Mouse (Mus musculus) adipocyte (in vitro differentiated cells): Measurements from ENCODE around the gene Shisa3.

Source experiments
- DNase-seq: peaks from one replicate; pipeline ENCODE4 v3.0.0-alpha.2; 2016; ENCODE audit warnings: low spot score

Shisa3 gene

GRCm38 (mm10) chr5:67607804-67608673 lies at the start of gene Shisa3:
TSS of gene Shisa3 (plus strand) at chr5:67607882.
- DNase-seq, result no peak

GRCm38 (mm10) chr5:67558644-67559043 lies 49.0 kb upstream of the Shisa3 start:
- DNase-seq, result no peak

- no peak for DNase-seq
Measured at GRCm38 (mm10) chr5:67559063-67559462, 48.6 kb upstream of the Shisa3 start.

GRCm38 (mm10) chr5:67572552-67573155 lies 35.0 kb upstream of the Shisa3 start:
- no peak for DNase-seq

GRCm38 (mm10) chr5:67574039-67574438 lies 33.6 kb upstream of the Shisa3 start:
- no peak for DNase-seq

DNA sequence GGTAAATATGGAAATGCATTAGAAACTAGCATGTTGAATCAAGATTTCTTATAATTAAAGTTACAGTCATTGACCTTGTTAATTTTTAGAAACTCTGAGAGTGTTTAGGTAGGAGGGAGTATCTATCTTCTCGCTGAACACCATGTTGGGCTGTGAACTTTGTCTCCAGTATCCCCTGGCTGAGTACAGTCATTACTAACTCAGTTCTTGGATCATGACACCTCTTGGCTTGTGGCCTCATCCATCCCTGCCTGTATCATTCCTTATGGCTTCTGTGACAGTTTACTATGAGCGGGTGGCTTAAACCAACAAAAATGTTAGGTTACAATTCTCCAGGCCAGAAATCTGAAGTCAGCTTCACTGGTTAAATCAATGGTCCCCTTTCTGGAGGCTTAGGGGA lies 32.0 kb upstream of the Shisa3 start:
- DNase-seq, result no peak

- DNase-seq, result no peak
Measured at GRCm38 (mm10) chr5:67579725-67580633, 27.7 kb upstream of the Shisa3 start.

DNA sequence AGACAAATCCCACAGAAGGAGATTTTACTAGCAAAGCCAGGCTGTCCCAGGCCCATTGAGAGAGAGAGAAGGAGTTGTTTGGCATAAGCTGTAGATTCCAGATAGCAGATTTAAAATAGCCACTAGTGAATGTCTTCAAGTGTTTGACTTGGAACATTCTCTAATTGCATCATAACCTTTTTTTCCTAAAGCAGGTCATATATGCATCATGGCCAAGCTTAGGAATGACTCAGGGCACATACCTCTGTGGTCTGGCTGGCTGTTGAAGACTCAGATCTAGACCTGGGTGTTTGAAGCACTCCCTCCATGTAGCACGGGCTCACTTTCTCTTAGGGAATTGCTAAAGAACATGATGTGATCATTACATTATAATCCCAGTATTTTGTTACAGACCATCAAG lies 12.6 kb upstream of the Shisa3 start:
- no peak for DNase-seq

DNA sequence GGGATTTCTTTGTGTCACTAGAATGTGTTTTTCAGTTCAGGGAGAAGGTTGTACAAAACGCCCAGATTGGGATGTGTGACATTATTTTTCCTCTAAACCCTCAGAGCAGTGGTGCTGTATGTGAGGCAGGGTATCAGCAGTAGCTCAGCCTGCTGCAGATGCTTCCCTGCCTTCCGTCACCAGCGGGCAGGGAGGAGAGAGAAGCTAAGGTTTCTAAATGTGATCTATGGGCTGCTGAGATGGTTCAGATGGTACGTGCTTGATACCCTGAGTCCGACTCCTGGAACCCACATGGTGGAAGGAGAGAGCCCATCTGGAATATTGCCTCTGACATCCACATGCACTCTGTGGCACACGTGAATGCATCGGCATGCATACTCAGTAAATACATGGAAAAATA lies 12.1 kb upstream of the Shisa3 start:
- DNase-seq, result no peak

DNA sequence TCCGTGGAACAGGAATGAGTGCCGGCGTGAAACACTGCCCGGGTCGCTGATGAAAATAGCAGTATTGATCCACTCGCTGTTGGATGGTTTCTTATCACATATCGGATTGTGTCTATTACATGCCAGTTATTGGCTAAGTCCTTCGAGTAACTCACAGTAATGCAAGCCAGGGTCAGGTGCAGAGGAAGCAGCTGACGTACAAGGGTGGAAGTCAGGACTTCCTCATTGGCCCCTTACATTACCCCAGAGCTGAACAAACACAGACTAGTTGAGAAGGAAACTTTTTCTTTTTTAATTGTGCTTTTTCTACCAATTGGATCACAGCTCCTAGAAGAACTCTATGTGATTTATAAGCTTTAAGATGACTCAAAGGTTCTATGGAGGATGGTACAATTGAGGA lies 7.7 kb upstream of the Shisa3 start:
- DNase-seq, result no peak

- no peak for DNase-seq
Measured at GRCm38 (mm10) chr5:67605951-67606350, 1.7 kb upstream of the Shisa3 start.

DNA sequence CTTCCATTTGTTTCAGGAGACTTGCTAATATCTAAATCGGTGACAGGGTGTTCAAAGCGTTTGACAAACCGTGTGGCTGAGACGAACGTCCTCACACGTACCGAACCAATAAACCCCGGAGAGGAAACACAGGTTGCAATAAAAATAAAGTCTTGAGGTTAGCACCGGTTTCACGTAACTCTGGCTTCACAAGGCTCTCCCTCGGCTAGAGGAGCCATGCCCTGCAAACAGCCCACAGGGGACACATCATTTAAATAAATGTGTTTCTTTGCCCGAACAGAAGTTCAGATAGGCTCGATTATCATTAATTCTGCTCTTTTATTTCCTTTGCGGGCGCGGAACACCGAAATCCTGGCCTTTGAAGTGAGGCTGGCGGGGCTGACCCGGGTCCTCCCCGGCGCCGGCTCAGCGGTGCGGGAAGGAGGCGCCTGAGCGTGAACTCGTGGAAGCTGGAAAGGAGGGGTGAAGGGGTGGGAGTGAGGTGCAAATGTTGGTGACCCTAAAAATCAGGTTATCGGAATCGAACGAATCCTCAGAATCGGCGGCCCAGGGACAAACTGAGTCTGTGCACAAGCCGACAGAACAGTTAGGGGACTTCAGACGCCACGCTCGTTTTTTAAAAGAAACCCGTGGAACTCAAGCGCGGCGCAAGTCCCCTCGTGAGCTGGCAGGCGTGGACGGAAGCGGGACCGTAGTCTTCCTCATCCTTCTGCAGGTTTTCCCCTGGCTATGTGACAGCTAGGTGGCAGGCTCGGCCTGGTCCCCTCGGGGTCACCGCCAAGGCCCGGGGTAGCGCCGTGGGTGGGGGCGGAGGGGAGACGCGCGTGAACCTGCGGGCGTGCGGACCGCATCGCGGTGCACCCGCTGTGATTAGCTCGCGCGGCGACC lies 522 bp upstream of the Shisa3 start:
- no peak for DNase-seq

DNA sequence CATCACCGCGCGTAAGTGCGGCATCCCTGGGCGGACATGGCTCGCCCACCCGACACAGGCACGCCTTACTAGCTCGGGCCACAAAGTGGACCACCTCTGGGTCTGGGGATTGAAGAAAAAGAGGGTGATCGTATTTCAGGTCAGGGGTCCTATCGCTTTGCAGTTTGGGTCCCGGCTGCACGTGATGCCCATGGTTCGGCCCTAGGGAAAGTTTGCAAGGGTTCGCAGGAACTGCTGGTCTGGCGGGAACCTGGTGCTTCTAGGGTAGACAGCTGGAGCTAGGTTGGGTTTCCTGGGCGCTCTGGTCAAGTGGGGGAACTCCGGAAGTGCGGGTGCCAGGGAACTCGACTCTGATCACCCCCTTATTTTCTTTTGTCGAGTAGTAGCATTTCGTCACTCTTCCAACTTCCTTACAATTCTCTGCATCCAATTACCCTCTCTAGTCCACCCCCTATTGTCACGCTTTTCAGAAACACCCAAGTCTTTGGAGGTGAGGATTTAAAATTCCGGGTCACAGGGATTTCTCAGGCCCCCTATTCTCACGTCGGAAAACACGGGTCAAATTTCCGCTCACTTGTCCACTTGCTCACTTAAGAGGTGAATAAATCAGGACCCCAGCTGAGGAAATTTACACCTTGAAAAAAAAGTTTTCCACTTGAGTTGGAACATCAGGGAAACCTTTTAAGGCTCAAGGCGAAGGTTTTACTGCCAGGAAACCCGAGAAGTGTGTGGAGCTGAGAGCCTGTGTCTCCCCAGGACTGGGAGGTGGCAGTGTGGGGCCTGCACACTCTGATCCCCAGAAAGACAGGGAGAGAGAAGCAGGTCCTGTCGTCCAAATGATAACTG lies 1.2 kb downstream of the Shisa3 start:
- no peak for DNase-seq

- DNase-seq, result no peak
Measured at GRCm38 (mm10) chr5:67609520-67609837, 1.8 kb downstream of the Shisa3 start.

GRCm38 (mm10) chr5:67621230-67621629 lies 13.5 kb downstream of the Shisa3 start:
- DNase-seq, result no peak

GRCm38 (mm10) chr5:67628180-67628940 lies 20.7 kb downstream of the Shisa3 start:
- DNase-seq, result no peak

GRCm38 (mm10) chr5:67629440-67629839 lies 21.8 kb downstream of the Shisa3 start:
- no peak for DNase-seq

- no peak for DNase-seq
Measured at GRCm38 (mm10) chr5:67629861-67630260, 22.2 kb downstream of the Shisa3 start.

GRCm38 (mm10) chr5:67631261-67631660 lies 23.6 kb downstream of the Shisa3 start:
- DNase-seq, result no peak
